Mouse (Mus musculus): Measurements from ENCODE around the gene Arl14ep. TPM values are rescaled to one million over a fixed set of nuclear protein-coding genes. Genes with fewer than 3 reads are reported as not detected.

Gene Arl14ep
- 10 to 100 TPM; 15.9 to 20.0 TPM for total RNA-seq (2023)

DNA sequence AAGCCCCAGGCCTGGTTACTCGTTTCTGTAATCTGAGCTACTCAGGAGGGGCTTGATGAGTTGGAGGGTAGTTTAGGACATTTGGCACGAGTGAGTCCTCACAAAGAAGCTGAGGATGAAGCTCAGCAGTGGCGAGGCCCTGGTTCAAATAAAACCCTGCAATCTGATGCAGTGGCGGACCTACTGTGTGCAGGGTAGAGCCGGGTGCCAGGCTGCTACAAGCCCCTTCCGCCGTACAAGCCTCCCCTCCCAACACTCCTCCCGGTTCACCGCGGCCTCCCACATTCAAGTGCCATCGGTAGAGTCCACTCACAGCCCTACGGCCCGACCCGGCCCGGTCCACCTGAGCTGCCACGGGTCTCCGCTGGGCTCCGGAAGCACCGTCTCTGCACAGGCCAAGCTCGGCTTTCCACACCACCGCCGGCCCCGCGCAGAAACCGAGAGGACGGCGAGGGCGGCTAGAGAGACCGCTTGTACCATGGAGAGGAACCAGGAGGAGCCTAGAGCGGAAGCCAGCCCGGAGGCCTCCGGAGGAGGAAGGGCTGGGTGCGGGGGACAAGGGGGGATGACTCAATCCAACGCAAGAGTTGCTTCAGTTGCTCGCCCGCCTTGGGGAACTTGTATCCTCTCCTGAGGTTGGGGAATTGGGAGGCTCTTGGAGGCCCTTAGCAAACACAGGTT, at the start of gene Arl14ep:
Arl14ep (minus strand) TSS at position 466 of the 681 bp plus-strand sequence.

Other genes starting within 250 kb of the Arl14ep start
- not detected for gene Fshb, start 85.2 kb upstream of the Arl14ep start, total RNA-seq (2023)

Data from B cell, adult 67 days (primary cell).